Mouse (Mus musculus) limb, embryonic 10.5 days (tissue): ENCODE data around the gene Pkn1. TPM values are rescaled to one million over a fixed set of nuclear protein-coding genes. Genes with fewer than 3 reads are reported as not detected.
A peak's percentile ranks its signal among the peaks of the same experiment; 100 is the strongest.

Experiments
- DNase-seq: peaks from one replicate; pipeline ENCODE4 v3.0.0-alpha.2; 2017; ENCODE audit warnings: low spot score
- H3K27ac ChIP-seq: fragments of 300-500 bp; sonication (generic); 2 replicates; pipeline ENCODE4 v1.5.1; 2016; ENCODE audit warnings: mild to moderate bottlenecking
- H3K27me3 ChIP-seq: fragments of 300-500 bp; sonication (generic); 2 replicates; pipeline ENCODE4 v1.6.1; 2016; ENCODE audit warnings: low read depth, mild to moderate bottlenecking; ENCODE audit not compliant: poor library complexity, severe bottlenecking
- H3K36me3 ChIP-seq: fragments of 300-500 bp; sonication (generic); 2 replicates; pipeline ENCODE4 v1.6.1; 2016; ENCODE audit warnings: mild to moderate bottlenecking, moderate library complexity
- H3K4me1 ChIP-seq: fragments of 300-500 bp; sonication (generic); 2 replicates; pipeline ENCODE4 v1.6.1; 2016
- H3K4me3 ChIP-seq: fragments of 300-500 bp; sonication (generic); 2 replicates; pipeline ENCODE4 v1.5.1; 2016; ENCODE audit warnings: mild to moderate bottlenecking, moderate library complexity
- H3K9me3 ChIP-seq: fragments of 300-500 bp; sonication (generic); replicated peaks from 2 replicates; pipeline ENCODE4 v1.6.1; 2016; ENCODE audit warnings: mild to moderate bottlenecking
- WGBS: fragments of 180-500 bp; shearing (Covaris S2); methylation state at CpG from one replicate; pipeline ENCODE4 v1.1.7; 2016; 5-methylcytosine and 5-hydroxymethylcytosine counted together
- polyA plus RNA-seq: library from polyadenylated mRNA; unstranded; fragments of >200 nt; fragmentation: Nextera tagmentation; extraction: Ambion mirVana; gene quantifications from 2 replicates; pipeline ENCODE4 v1.2.1, GENCODE M21; 2016

Gene Pkn1
- polyA plus RNA-seq, 1 experiment from 2014 or later, result 41.4 TPM

- 81% methylated on average over 10 of the region's 10 CpGs for WGBS
- Histone ChIP-seq H3K4me3 (peak overlapping the region; percentile 53; the same call in 1 of the 2 replicates), H3K4me1 (peaks cover 36% of the 10 kb centered on the region), H3K36me3 (peaks cover 65% of the 10 kb centered on the region), H3K27me3 (peaks cover 24% of the 10 kb centered on the region), H3K9me3 (no peaks in the 10 kb centered on the region), H3K27ac (peak overlapping the region; percentile 83)
- no peak for DNase-seq
Observed at GRCm38 (mm10) chr8:83667526-83667925, 31.5 kb downstream of the Pkn1 start.

- Histone ChIP-seq H3K4me1 (peaks cover 42% of the 10 kb centered on the region), H3K36me3 (peaks cover 59% of the 10 kb centered on the region), H3K9me3 (no peaks in the 10 kb centered on the region), H3K4me3 (no peak overlapping the region), H3K27ac (0 out of 2 replicates have a peak overlapping the region, but pooled peaks have one; percentile 7), H3K27me3 (peaks cover 24% of the 10 kb centered on the region)
- DNase-seq, result no peak
- 91% methylated on average over 3 of the region's 3 CpGs for WGBS
Observed at GRCm38 (mm10) chr8:83666866-83667234, 32.1 kb downstream of the Pkn1 start.

GRCm38 (mm10) chr8:83665969-83666865, 32.8 kb downstream of the Pkn1 start, which contains the start of gene Ptger1:
Gene Ptger1, plus strand, starts transcription at chr8:83666678.
- H3K4me1 ChIP-seq, result peaks cover 49% of the 10 kb centered on the region
- H3K4me3 ChIP-seq, result no peak within 1 kb of the TSS
- no peaks in the 10 kb centered on the region for H3K9me3 ChIP-seq
- WGBS, result 43% methylated on average over 14 of the region's 14 CpGs
- peaks cover 53% of the 10 kb centered on the region for H3K36me3 ChIP-seq
- no peak for DNase-seq
- peaks cover 24% of the 10 kb centered on the region for H3K27me3 ChIP-seq
- H3K27ac ChIP-seq, result 0 out of 2 replicates have a peak within 1 kb of the TSS, but pooled peaks have one; percentile 7

- DNase-seq, result no peak
- Histone ChIP-seq H3K9me3 (no peaks in the 10 kb centered on the region), H3K27me3 (peaks cover 24% of the 10 kb centered on the region), H3K4me1 (peaks cover 60% of the 10 kb centered on the region), H3K27ac (0 out of 2 replicates have a peak overlapping the region, but pooled peaks have one; percentile 10), H3K36me3 (peaks cover 41% of the 10 kb centered on the region), H3K4me3 (no peak overlapping the region)
- 54% methylated on average over 2 of the region's 2 CpGs for WGBS
Observed at GRCm38 (mm10) chr8:83664931-83665625, 33.9 kb downstream of the Pkn1 start.

- no peaks in the 10 kb centered on the region for H3K9me3 ChIP-seq
- 87% methylated on average over 13 of the region's 13 CpGs for WGBS
- no peak for DNase-seq
- no peak overlapping the region for H3K4me3 ChIP-seq
- H3K4me1 ChIP-seq, result peaks cover 65% of the 10 kb centered on the region
- H3K27me3 ChIP-seq, result peaks cover 24% of the 10 kb centered on the region
- H3K27ac ChIP-seq, result no peak overlapping the region
- peaks cover 34% of the 10 kb centered on the region for H3K36me3 ChIP-seq
Observed at GRCm38 (mm10) chr8:83664096-83664495, 34.9 kb downstream of the Pkn1 start.

- H3K9me3 ChIP-seq, result no peaks in the 10 kb centered on the region
- peaks cover 14% of the 10 kb centered on the region for H3K27me3 ChIP-seq
- H3K4me1 ChIP-seq, result peaks cover 50% of the 10 kb centered on the region
- 6% methylated on average over 4 of the region's 4 CpGs for WGBS
- 0 out of 2 replicates have a peak overlapping the region, but pooled peaks have one; percentile 2 for H3K27ac ChIP-seq
- H3K36me3 ChIP-seq, result peaks cover 35% of the 10 kb centered on the region
- peak; percentile 90 for DNase-seq
- no peak overlapping the region for H3K4me3 ChIP-seq
Observed at GRCm38 (mm10) chr8:83662421-83662826, 36.6 kb downstream of the Pkn1 start.

GRCm38 (mm10) chr8:83660995-83661680, 37.8 kb downstream of the Pkn1 start:
- Histone ChIP-seq H3K4me3 (peak overlapping the region; percentile 35), H3K36me3 (peaks cover 47% of the 10 kb centered on the region), H3K27ac (peak overlapping the region; percentile 64; the same call in 1 of the 2 replicates), H3K4me1 (peaks cover 46% of the 10 kb centered on the region), H3K9me3 (no peaks in the 10 kb centered on the region), H3K27me3 (0 out of 2 replicates have a peak, but pooled peaks cover 1% of the 10 kb centered on the region)
- 10% methylated on average over 22 of the region's 22 CpGs for WGBS
- DNase-seq, result peak; percentile 47

- Histone ChIP-seq H3K27ac (peak overlapping the region; percentile 64; the same call in 1 of the 2 replicates), H3K4me3 (peak overlapping the region; percentile 35), H3K4me1 (peaks cover 45% of the 10 kb centered on the region), H3K36me3 (peaks cover 53% of the 10 kb centered on the region), H3K27me3 (no peaks in the 10 kb centered on the region), H3K9me3 (no peaks in the 10 kb centered on the region)
- peak; percentile 36 for DNase-seq
- WGBS, result 12% methylated on average over 8 of the region's 8 CpGs
Observed at GRCm38 (mm10) chr8:83660545-83660944, 38.4 kb downstream of the Pkn1 start.

- no peaks in the 10 kb centered on the region for H3K27me3 ChIP-seq
- peaks cover 41% of the 10 kb centered on the region for H3K4me1 ChIP-seq
- H3K4me3 ChIP-seq, result no peak overlapping the region
- H3K27ac ChIP-seq, result no peak overlapping the region
- no peak for DNase-seq
- H3K36me3 ChIP-seq, result peaks cover 46% of the 10 kb centered on the region
- H3K9me3 ChIP-seq, result no peaks in the 10 kb centered on the region
- 85% methylated on average over 13 of the region's 13 CpGs for WGBS
Observed at GRCm38 (mm10) chr8:83656484-83657246, 42.3 kb downstream of the Pkn1 start.

- no peak overlapping the region for H3K27ac ChIP-seq
- H3K36me3 ChIP-seq, result peaks cover 46% of the 10 kb centered on the region
- no peak overlapping the region for H3K4me3 ChIP-seq
- H3K9me3 ChIP-seq, result no peaks in the 10 kb centered on the region
- no peak for DNase-seq
- 89% methylated on average over 9 of the region's 9 CpGs for WGBS
- peaks cover 36% of the 10 kb centered on the region for H3K4me1 ChIP-seq
- H3K27me3 ChIP-seq, result no peaks in the 10 kb centered on the region
Observed at GRCm38 (mm10) chr8:83656043-83656442, 42.9 kb downstream of the Pkn1 start.

- Histone ChIP-seq H3K4me3 (no peak overlapping the region), H3K27me3 (no peaks in the 10 kb centered on the region), H3K4me1 (peaks cover 23% of the 10 kb centered on the region), H3K9me3 (no peaks in the 10 kb centered on the region), H3K36me3 (peaks cover 46% of the 10 kb centered on the region), H3K27ac (no peak overlapping the region)
- 95% methylated on average over 6 of the region's 6 CpGs for WGBS
- DNase-seq, result no peak
Observed at GRCm38 (mm10) chr8:83654725-83655124, 44.3 kb downstream of the Pkn1 start.

GRCm38 (mm10) chr8:83653662-83654017, 45.3 kb downstream of the Pkn1 start:
- Histone ChIP-seq H3K9me3 (no peaks in the 10 kb centered on the region), H3K4me1 (peaks cover 22% of the 10 kb centered on the region), H3K27ac (peak overlapping the region; percentile 92), H3K27me3 (no peaks in the 10 kb centered on the region), H3K4me3 (peak overlapping the region; percentile 88), H3K36me3 (peaks cover 39% of the 10 kb centered on the region)
- 52% methylated on average over 10 of the region's 10 CpGs for WGBS
- no peak for DNase-seq
